Mouse (Mus musculus) lung, adult 2 months (tissue): ENCODE measurements around the gene Dgki.

Experiments
- CTCF ChIP-seq: fragments of 200-500 bp; IDR thresholded peaks from 2 replicates; pipeline ENCODE4 v1.5.1; 2011; ENCODE audit warnings: mild to moderate bottlenecking, low read length, control low read depth; ENCODE audit not compliant: insufficient read depth
- POLR2A ChIP-seq: fragments of 200-500 bp; IDR thresholded peaks from 2 replicates; pipeline ENCODE4 v1.6.1; 2011; ENCODE audit warnings: low read depth, mild to moderate bottlenecking, control low read depth, low read length, borderline replicate concordance; ENCODE audit errors: extremely low read depth

DNA sequence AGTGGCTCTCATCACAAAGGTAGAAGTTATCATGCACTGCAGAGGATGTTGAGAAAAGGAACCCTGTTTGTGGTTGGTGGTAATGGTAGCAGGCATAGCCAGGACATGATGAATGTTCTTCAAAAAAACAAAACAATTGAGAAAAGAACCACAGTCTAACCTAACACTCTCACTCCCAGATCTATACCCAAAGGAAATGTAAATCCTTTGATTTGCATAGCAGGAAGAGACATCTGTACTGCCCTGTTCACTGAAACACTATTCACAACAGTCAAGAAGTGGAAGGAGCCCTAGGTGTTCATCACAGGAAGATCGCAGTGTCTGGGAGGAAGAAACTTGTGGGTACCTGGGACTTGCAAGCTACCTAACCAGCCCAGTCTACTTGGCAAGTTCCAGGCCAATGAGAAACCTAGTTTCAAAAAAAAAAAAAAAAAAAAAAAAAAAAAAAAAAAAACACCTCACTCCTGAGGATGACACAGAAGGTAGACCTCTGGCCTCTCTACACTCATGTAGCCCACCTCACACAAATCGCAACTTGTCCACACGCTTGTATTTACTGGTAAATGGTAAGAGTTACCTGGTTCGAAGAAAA, 152.5 kb downstream of the Dgki start:
- TF ChIP-seq CTCF (no peak), POLR2A (no peak)
